Mouse (Mus musculus): Measurements from ENCODE around the gene C8b. TPM values are rescaled to one million over a fixed set of nuclear protein-coding genes. Genes with fewer than 3 reads are reported as not detected.

C8b gene
- total and polyA plus RNA-seq, 2 experiments = 83.5 to 244 TPM

- no peak overlapping the region for H3K27ac ChIP-seq (replicated peaks; ENCODE audit: insufficient read depth, low read depth, low read length)
- H3K27me3 ChIP-seq (ENCODE audit: control insufficient read depth, insufficient read depth, low read length) = no peaks in the 10 kb centered on the region
- TF ChIP-seq CTCF (IDR thresholded peaks at IDR 0.05; ENCODE audit: low read depth, low read length) = no peak
- no peak for TF ChIP-seq POLR2A (IDR thresholded peaks at IDR 0.05; ENCODE audit: extremely low read depth, insufficient read depth, low read length)
- no peak for DNase-seq (ENCODE audit: extremely low read depth, low read depth, low spot score)
- 91% methylated on average over 2 of the region's 2 CpGs for WGBS
- H3K4me3 ChIP-seq (ENCODE audit: insufficient read depth, low read depth, low read length) = no peak overlapping the region
- no peak overlapping the region for H3K9ac ChIP-seq (ENCODE audit: low read depth, low read length)
- peaks cover 11% of the 10 kb centered on the region for H3K36me3 ChIP-seq (ENCODE audit: control insufficient read depth, insufficient read depth, low read length)
- peaks cover 15% of the 10 kb centered on the region for H3K4me1 ChIP-seq (ENCODE audit: control insufficient read depth, insufficient read depth, low read length)
- H3K79me2 ChIP-seq (ENCODE audit: control insufficient read depth, insufficient read depth, low read length) = no peaks in the 10 kb centered on the region
These were observed 47.5 kb downstream of the C8b start for GRCm38 (mm10) chr4:104813617-104814016.

DNA sequence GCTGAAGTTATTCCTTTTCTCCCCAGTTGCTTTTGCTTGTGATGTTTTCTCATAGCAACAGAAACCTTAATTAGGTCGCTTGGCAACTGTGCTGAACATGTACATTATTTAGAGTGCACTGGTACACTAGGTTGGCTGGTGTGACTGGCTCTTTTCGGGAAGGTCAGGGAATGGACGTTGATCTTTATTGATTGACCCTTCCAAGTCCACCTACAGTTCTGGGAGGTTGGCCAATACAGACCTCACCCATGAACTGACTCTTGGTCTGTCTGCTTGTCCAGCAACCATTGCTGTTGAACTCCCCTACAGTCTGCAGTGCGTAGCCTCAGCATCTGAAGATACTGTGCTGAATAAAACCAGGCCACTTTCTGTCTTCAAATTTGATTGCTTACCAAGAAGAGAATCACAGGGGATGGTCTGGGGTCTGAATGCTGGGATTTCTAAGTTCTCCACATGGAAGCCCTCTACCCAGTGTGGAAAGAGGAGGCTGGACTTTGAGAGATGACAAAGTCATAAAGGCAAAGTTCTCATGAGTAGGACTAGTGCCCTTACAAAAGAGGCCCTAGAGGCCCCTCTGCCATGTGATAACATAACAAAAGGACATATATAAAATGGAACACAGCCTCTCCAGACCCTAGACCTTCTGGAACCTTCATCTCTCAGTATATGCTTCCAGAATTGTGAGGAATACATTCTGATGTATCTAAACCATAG lies 50.6 kb downstream of the C8b start:
- no peak overlapping the region for H3K4me3 ChIP-seq (ENCODE audit: insufficient read depth, low read depth, low read length)
- H3K27me3 ChIP-seq (ENCODE audit: control insufficient read depth, insufficient read depth, low read length) = no peaks in the 10 kb centered on the region
- H3K9ac ChIP-seq (ENCODE audit: low read depth, low read length) = no peak overlapping the region
- peaks cover 27% of the 10 kb centered on the region for H3K36me3 ChIP-seq (ENCODE audit: control insufficient read depth, insufficient read depth, low read length)
- TF ChIP-seq CTCF (IDR thresholded peaks at IDR 0.05; ENCODE audit: low read depth, low read length) = no peak; the same call in 1 of the 2 replicates
- TF ChIP-seq POLR2A (IDR thresholded peaks at IDR 0.05; ENCODE audit: extremely low read depth, insufficient read depth, low read length) = no peak
- H3K27ac ChIP-seq (replicated peaks; ENCODE audit: insufficient read depth, low read depth, low read length) = peak overlapping the region; percentile 97
- DNase-seq (ENCODE audit: extremely low read depth, low read depth, low spot score) = peak; percentile 99
- WGBS = 24% methylated on average over 4 of the region's 4 CpGs
- no peaks in the 10 kb centered on the region for H3K79me2 ChIP-seq (ENCODE audit: control insufficient read depth, insufficient read depth, low read length)
- H3K4me1 ChIP-seq (ENCODE audit: control insufficient read depth, insufficient read depth, low read length) = peaks cover 38% of the 10 kb centered on the region

DNA sequence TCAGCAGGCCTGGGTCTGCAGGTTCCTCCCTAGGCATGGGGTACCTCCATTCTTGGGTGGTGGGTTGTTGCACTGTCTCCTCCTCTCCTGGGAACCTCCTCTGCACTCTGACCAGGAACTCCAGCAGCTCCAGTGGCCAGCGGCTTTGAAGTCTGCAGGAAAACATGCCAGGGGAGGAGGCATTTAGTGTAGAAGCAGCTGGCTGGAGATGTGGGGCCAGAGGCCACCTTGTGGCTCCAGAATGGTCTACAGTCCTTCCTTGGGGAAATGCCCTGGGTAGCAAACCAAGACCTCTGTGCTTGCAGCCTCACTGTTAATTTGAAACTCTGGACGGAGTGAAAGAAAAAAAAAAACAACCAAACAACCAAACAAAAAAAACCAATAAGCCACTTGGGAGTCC lies 51.4 kb downstream of the C8b start:
- WGBS = 23% methylated on average over 2 of the region's 2 CpGs
- Histone ChIP-seq H3K4me1 (ENCODE audit: control insufficient read depth, insufficient read depth, low read length) (peaks cover 40% of the 10 kb centered on the region), H3K4me3 (ENCODE audit: insufficient read depth, low read depth, low read length) (no peak overlapping the region), H3K79me2 (ENCODE audit: control insufficient read depth, insufficient read depth, low read length) (peaks cover under 1% of the 10 kb centered on the region; the same call in 1 of the 2 replicates), H3K36me3 (ENCODE audit: control insufficient read depth, insufficient read depth, low read length) (peaks cover 35% of the 10 kb centered on the region), H3K9ac (ENCODE audit: low read depth, low read length) (peak overlapping the region; percentile 49), H3K27me3 (ENCODE audit: control insufficient read depth, insufficient read depth, low read length) (no peaks in the 10 kb centered on the region), H3K27ac (replicated peaks; ENCODE audit: insufficient read depth, low read depth, low read length) (peak overlapping the region; percentile 91)
- DNase-seq (ENCODE audit: extremely low read depth, low read depth, low spot score) = peak; percentile 81
- peak; percentile 47 for TF ChIP-seq CTCF (IDR thresholded peaks at IDR 0.05; ENCODE audit: low read depth, low read length)
- no peak for TF ChIP-seq POLR2A (IDR thresholded peaks at IDR 0.05; ENCODE audit: extremely low read depth, insufficient read depth, low read length)

DNA sequence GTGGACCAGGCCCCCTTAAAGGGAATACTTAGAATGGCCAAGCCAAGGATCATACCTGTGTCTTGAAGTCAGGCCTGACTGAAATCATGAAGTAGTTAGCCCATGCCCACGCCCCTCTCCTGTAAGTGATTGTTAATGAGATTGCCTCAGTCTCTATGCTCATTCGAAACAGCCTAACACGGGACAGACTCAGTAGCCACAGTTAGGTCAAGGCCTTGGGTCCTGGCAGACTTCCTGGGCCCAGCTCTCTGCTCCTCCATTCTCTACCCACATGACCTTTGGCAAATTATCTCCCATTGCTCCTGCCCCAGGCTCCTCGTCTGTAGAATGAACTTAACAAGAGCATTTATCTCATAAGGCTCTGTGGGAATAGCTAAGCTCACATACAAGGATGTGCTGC lies 52.9 kb downstream of the C8b start:
- TF ChIP-seq CTCF (IDR thresholded peaks at IDR 0.05; ENCODE audit: low read depth, low read length) (no peak), POLR2A (IDR thresholded peaks at IDR 0.05; ENCODE audit: extremely low read depth, insufficient read depth, low read length) (no peak)
- H3K36me3 ChIP-seq (ENCODE audit: control insufficient read depth, insufficient read depth, low read length) = peaks cover 43% of the 10 kb centered on the region
- 19% methylated on average over 4 of the region's 4 CpGs for WGBS
- H3K27me3 ChIP-seq (ENCODE audit: control insufficient read depth, insufficient read depth, low read length) = no peaks in the 10 kb centered on the region
- no peak overlapping the region for H3K4me3 ChIP-seq (ENCODE audit: insufficient read depth, low read depth, low read length)
- peaks cover 5% of the 10 kb centered on the region; the same call in 1 of the 2 replicates for H3K79me2 ChIP-seq (ENCODE audit: control insufficient read depth, insufficient read depth, low read length)
- peak overlapping the region; percentile 42 for H3K9ac ChIP-seq (ENCODE audit: low read depth, low read length)
- peak overlapping the region; percentile 91 for H3K27ac ChIP-seq (replicated peaks; ENCODE audit: insufficient read depth, low read depth, low read length)
- DNase-seq (ENCODE audit: extremely low read depth, low read depth, low spot score) = peak; percentile 88
- peaks cover 52% of the 10 kb centered on the region for H3K4me1 ChIP-seq (ENCODE audit: control insufficient read depth, insufficient read depth, low read length)

DNA sequence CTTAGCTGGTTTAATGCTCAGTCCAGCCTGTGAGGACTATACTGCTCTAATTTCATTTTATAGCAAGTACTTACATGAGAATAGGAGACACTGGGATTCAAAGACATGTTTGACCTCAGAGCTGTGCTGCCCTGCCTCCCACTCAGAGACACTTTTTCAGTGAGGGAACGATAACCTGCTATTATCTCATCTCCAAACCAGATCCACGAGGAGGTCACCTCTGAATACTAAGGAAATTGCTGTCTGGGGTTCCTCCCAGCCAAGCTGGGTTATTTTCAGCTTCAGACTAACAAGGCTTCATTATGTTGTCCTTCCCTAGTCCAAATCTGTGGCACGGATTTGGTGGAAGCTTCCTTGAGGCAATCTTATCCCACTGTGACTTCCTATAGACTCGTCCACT lies 53.8 kb downstream of the C8b start:
- H3K9ac ChIP-seq (ENCODE audit: low read depth, low read length) = peak overlapping the region; percentile 1; the same call in 1 of the 2 replicates
- peaks cover 43% of the 10 kb centered on the region for H3K36me3 ChIP-seq (ENCODE audit: control insufficient read depth, insufficient read depth, low read length)
- peak overlapping the region; percentile 91 for H3K27ac ChIP-seq (replicated peaks; ENCODE audit: insufficient read depth, low read depth, low read length)
- WGBS = 61% methylated on average over 4 of the region's 4 CpGs
- no peak overlapping the region for H3K4me3 ChIP-seq (ENCODE audit: insufficient read depth, low read depth, low read length)
- H3K27me3 ChIP-seq (ENCODE audit: control insufficient read depth, insufficient read depth, low read length) = no peaks in the 10 kb centered on the region
- no peak for TF ChIP-seq POLR2A (IDR thresholded peaks at IDR 0.05; ENCODE audit: extremely low read depth, insufficient read depth, low read length)
- TF ChIP-seq CTCF (IDR thresholded peaks at IDR 0.05; ENCODE audit: low read depth, low read length) = no peak
- DNase-seq (ENCODE audit: extremely low read depth, low read depth, low spot score) = no peak
- peaks cover 52% of the 10 kb centered on the region for H3K4me1 ChIP-seq (ENCODE audit: control insufficient read depth, insufficient read depth, low read length)
- peaks cover 5% of the 10 kb centered on the region; the same call in 1 of the 2 replicates for H3K79me2 ChIP-seq (ENCODE audit: control insufficient read depth, insufficient read depth, low read length)

- H3K9ac ChIP-seq (ENCODE audit: low read depth, low read length) = peak overlapping the region; percentile 74
- H3K4me1 ChIP-seq (ENCODE audit: control insufficient read depth, insufficient read depth, low read length) = peaks cover 41% of the 10 kb centered on the region
- DNase-seq (ENCODE audit: extremely low read depth, low read depth, low spot score) = peak; percentile 98
- peaks cover 5% of the 10 kb centered on the region; the same call in 1 of the 2 replicates for H3K79me2 ChIP-seq (ENCODE audit: control insufficient read depth, insufficient read depth, low read length)
- H3K27ac ChIP-seq (replicated peaks; ENCODE audit: insufficient read depth, low read depth, low read length) = peak overlapping the region; percentile 100
- peaks cover 65% of the 10 kb centered on the region for H3K36me3 ChIP-seq (ENCODE audit: control insufficient read depth, insufficient read depth, low read length)
- no peak for TF ChIP-seq CTCF (IDR thresholded peaks at IDR 0.05; ENCODE audit: low read depth, low read length)
- TF ChIP-seq POLR2A (IDR thresholded peaks at IDR 0.05; ENCODE audit: extremely low read depth, insufficient read depth, low read length) = no peak
- no peak overlapping the region for H3K4me3 ChIP-seq (ENCODE audit: insufficient read depth, low read depth, low read length)
- WGBS = 18% methylated on average over 4 of the region's 4 CpGs
- no peaks in the 10 kb centered on the region for H3K27me3 ChIP-seq (ENCODE audit: control insufficient read depth, insufficient read depth, low read length)
These were observed 57.5 kb downstream of the C8b start for GRCm38 (mm10) chr4:104823597-104824101.

Measured in liver, adult 2 months (tissue).